In the genomic region with DNA sequence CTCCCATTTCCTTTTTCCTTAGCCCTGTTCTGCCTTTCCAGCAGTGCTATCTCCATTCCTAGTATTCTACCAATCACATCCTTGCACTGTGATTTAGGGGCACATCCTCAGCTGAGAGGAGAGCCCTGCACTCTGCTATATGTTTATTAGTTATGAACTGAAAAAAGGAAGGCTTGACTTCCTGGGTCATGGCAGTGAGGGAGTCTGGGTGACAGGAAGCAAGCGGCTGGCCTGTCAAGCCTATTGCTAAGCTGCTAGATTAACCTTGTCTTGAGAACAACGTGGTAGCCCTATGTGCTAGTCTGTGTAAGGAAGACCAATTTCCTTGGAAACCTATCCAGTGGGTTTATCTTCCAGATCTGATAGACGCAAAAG, we compare ENCODE assay signal across 8 mouse cellular contexts. TPM values are rescaled to one million over a fixed set of nuclear protein-coding genes. Genes with fewer than 3 reads are reported as not detected.
DNase-seq lines count a peak whose midpoint lies in the region; ATAC-seq and TF ChIP-seq lines count a peak whose summit lies in the region.

No protein-coding gene starts in this region.

- no peaks in the 10 kb centered on the region for H3K36me3 ChIP-seq in forebrain, postnatal 0 days (ENCODE audit: insufficient read depth)
- H3K36me3 ChIP-seq in intestine, embryonic 15.5 days, result no peaks in the 10 kb centered on the region

- 24% methylated on average over 3 of the region's 3 CpGs for WGBS in forebrain, postnatal 0 days
- WGBS in intestine, embryonic 15.5 days, result 17% methylated on average over 3 of the region's 3 CpGs

- peak overlapping the region; percentile 58 for H3K9ac ChIP-seq in forebrain, postnatal 0 days
- H3K9ac ChIP-seq in intestine, embryonic 15.5 days, result peak overlapping the region; percentile 40

- peak; percentile 1 for DNase-seq in gastrocnemius, adult 18-20 months (ENCODE audit: low spot score)
- no peak for DNase-seq in gastrocnemius, adult 8-10 months (ENCODE audit: low spot score in 2 of 2)
- DNase-seq in brain, embryonic 18.5 days (ENCODE audit: low read depth, low spot score), result peak; percentile 2
- peak; percentile 50 for DNase-seq in forebrain, postnatal 0 days
- DNase-seq in left cerebral cortex, postnatal 4 days, result peak; percentile 8
- DNase-seq in skeletal muscle tissue, adult 2 months (ENCODE audit: low read depth, low spot score), result peak; percentile 9

- ATAC-seq in forebrain, postnatal 0 days, result peak; percentile 84
- peak; percentile 77 for ATAC-seq in intestine, embryonic 15.5 days
- ATAC-seq in megakaryocyte-erythroid progenitor cell, adult 5-6 weeks (replicated peaks; ENCODE audit: low FRiP score, low TSS enrichment, poor library complexity, severe bottlenecking), result peak; percentile 76; the same call in 1 of the 2 replicates

- H3K27me3 ChIP-seq in forebrain, postnatal 0 days (ENCODE audit: insufficient read depth, low read length), result no peaks in the 10 kb centered on the region
- no peaks in the 10 kb centered on the region for H3K27me3 ChIP-seq in intestine, embryonic 15.5 days (replicated peaks)

- no peak for TF ChIP-seq CTCF in forebrain, postnatal 0 days (IDR thresholded peaks at IDR 0.05; ENCODE audit: low read depth)

- intact Hi-C loops in left cerebral cortex, postnatal 4 days (cut with DNase I), result no loop called here

- no peaks in the 10 kb centered on the region for H3K9me3 ChIP-seq in forebrain, postnatal 0 days (ENCODE audit: low read length)
- no peaks in the 10 kb centered on the region for H3K9me3 ChIP-seq in intestine, embryonic 15.5 days

- no peaks in the 10 kb centered on the region for H3K4me1 ChIP-seq in forebrain, postnatal 0 days (ENCODE audit: insufficient read depth)
- no peaks in the 10 kb centered on the region for H3K4me1 ChIP-seq in intestine, embryonic 15.5 days (replicated peaks)

- H3K27ac ChIP-seq in forebrain, postnatal 0 days (ENCODE audit: low read depth, low read length), result peak overlapping the region; percentile 88
- peak overlapping the region; percentile 78 for H3K27ac ChIP-seq in intestine, embryonic 15.5 days

- peak overlapping the region; percentile 44 for H3K4me2 ChIP-seq in forebrain, postnatal 0 days (ENCODE audit: low read depth)
- H3K4me2 ChIP-seq in intestine, embryonic 15.5 days (replicated peaks), result peak overlapping the region; percentile 51

- H3K4me3 ChIP-seq in forebrain, postnatal 0 days (ENCODE audit: low read depth, low read length), result peak overlapping the region; percentile 46
- peak overlapping the region; percentile 47 for H3K4me3 ChIP-seq in intestine, embryonic 15.5 days (replicated peaks)

RNA-seq across cellular contexts. Expression of gene Mcts1, which starts 0.6 kb away (rescaled TPM):
- total RNA-seq in gastrocnemius, adult 18-20 months (2021), result 10 to 100 TPM; 37.7 to 41.3 TPM
- 10 to 100 TPM; 37.4 to 47.1 (median 43.6) TPM for total RNA-seq in gastrocnemius, adult 8-10 months (2022)
- total RNA-seq in forebrain, postnatal 0 days (2014; rRNA removed), result 77.9 and 98.0 TPM in 2 replicates
- polyA plus RNA-seq in forebrain, postnatal 0 days (2015; fragmentation: Nextera tagmentation; extraction: Ambion mirVana), result 174 and 215 TPM in 2 replicates
- 95.2 and 104 TPM in 2 replicates for polyA plus RNA-seq in intestine, embryonic 15.5 days (2015; fragmentation: Nextera tagmentation; extraction: Ambion mirVana)
- total RNA-seq in left cerebral cortex, postnatal 4 days (2021), result 10 to 100 TPM; 98.1 to 99.0 TPM
- 78.4 and 79.6 TPM in 2 replicates for total RNA-seq in megakaryocyte-erythroid progenitor cell, adult 5-6 weeks (2014; fragmentation: Nextera tagmentation)
- total RNA-seq in megakaryocyte-erythroid progenitor cell, adult 5-6 weeks (2017), result 32.9 and 44.9 TPM in 2 replicates

RNA-seq across cellular contexts. Expression of gene Cul4b, which starts 25.0 kb away (rescaled TPM):
- 1 to 10 TPM; 9.0 TPM for total RNA-seq in gastrocnemius, adult 18-20 months (2021)
- 1 to 10 TPM; 7.9 to 9.3 (median 8.5) TPM for total RNA-seq in gastrocnemius, adult 8-10 months (2022)
- total RNA-seq in forebrain, postnatal 0 days (2014; rRNA removed), result 21.8 and 28.6 TPM in 2 replicates
- 11.7 and 13.8 TPM in 2 replicates for polyA plus RNA-seq in forebrain, postnatal 0 days (2015; fragmentation: Nextera tagmentation; extraction: Ambion mirVana)
- 24.7 and 29.3 TPM in 2 replicates for polyA plus RNA-seq in intestine, embryonic 15.5 days (2015; fragmentation: Nextera tagmentation; extraction: Ambion mirVana)
- 10 to 100 TPM; 34.2 to 37.8 TPM for total RNA-seq in left cerebral cortex, postnatal 4 days (2021)
- 33.4 and 37.3 TPM in 2 replicates for total RNA-seq in megakaryocyte-erythroid progenitor cell, adult 5-6 weeks (2014; fragmentation: Nextera tagmentation)
- total RNA-seq in megakaryocyte-erythroid progenitor cell, adult 5-6 weeks (2017), result 72.7 and 79.1 TPM in 2 replicates

RNA-seq across cellular contexts. Expression of gene C1galt1c1, which starts 33.9 kb away (rescaled TPM):
- total RNA-seq in gastrocnemius, adult 18-20 months (2021), result 10 to 100 TPM in 1 of 2 experiments, 1 to 10 TPM in 1; 9.3 to 11.5 TPM
- total RNA-seq in gastrocnemius, adult 8-10 months (2022), result 10 to 100 TPM in 3 of 4 experiments, 1 to 10 TPM in 1; 9.6 to 12.6 (median 11.9) TPM
- 17.1 and 24.5 TPM in 2 replicates for total RNA-seq in forebrain, postnatal 0 days (2014; rRNA removed)
- 21.9 and 22.4 TPM in 2 replicates for polyA plus RNA-seq in forebrain, postnatal 0 days (2015; fragmentation: Nextera tagmentation; extraction: Ambion mirVana)
- polyA plus RNA-seq in intestine, embryonic 15.5 days (2015; fragmentation: Nextera tagmentation; extraction: Ambion mirVana), result 57.8 and 60.9 TPM in 2 replicates
- total RNA-seq in left cerebral cortex, postnatal 4 days (2021), result 10 to 100 TPM; 12.7 to 14.1 TPM
- total RNA-seq in megakaryocyte-erythroid progenitor cell, adult 5-6 weeks (2014; fragmentation: Nextera tagmentation), result 6.7 and 15.0 TPM in 2 replicates
- total RNA-seq in megakaryocyte-erythroid progenitor cell, adult 5-6 weeks (2017), result 26.8 and 32.2 TPM in 2 replicates

Comparison
In these comparisons a context has a peak if more than half of its experiments do, and no peak if none do; other contexts are left out.
1. DNase-seq: peak in gastrocnemius, adult 18-20 months (single experiment), brain, embryonic 18.5 days (single experiment), forebrain, postnatal 0 days (single experiment), left cerebral cortex, postnatal 4 days (single experiment) and skeletal muscle tissue, adult 2 months (single experiment); none in gastrocnemius, adult 8-10 months (0 of 2).
2. Peak in every context shown above with its lines, with median percentiles within 50 percentile points of each other: ATAC-seq.